Mouse (Mus musculus): Measurements from ENCODE around the gene Camk1.

GRCm38 (mm10) chr6:113342297-113342696 lies 1.5 kb downstream of the Camk1 start:
- TF ChIP-seq CTCF (IDR thresholded peaks at IDR 0.05; ENCODE audit: extremely low read depth, insufficient read depth, low read length) (no peak), POLR2A (IDR thresholded peaks at IDR 0.05; ENCODE audit: extremely low read depth, insufficient read depth, low read length) (no peak)

All from cortical plate, adult 2 months (tissue).